Mouse (Mus musculus): Measurements from ENCODE around the gene 1700015G11Rik.

The 1700015G11Rik gene

GRCm38 (mm10) chr7:51967581-51967980, 47.9 kb downstream of the 1700015G11Rik start:
- in situ Hi-C loops (cut with MboI, MseI) = no loop called here

DNA sequence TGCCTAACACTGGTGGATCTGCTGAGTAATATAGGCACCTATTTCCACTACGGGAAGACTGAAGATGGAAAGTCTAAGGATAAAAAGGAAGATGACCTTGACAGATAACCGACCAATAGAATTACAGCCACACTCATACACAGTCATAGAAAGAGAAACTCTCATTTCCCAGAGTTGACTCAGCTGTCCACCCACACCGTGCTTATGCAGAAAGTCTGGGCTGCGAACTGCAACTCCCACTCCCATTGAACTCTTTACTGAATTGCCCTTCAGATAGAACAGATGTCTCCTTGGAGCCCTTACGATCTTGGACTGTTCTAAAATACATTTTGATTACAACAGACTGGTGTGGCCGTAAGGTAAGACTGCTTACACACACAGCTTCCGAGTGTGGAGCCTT, 50.8 kb downstream of the 1700015G11Rik start:
- in situ Hi-C loops (cut with MboI, MseI) = no loop called here

DNA sequence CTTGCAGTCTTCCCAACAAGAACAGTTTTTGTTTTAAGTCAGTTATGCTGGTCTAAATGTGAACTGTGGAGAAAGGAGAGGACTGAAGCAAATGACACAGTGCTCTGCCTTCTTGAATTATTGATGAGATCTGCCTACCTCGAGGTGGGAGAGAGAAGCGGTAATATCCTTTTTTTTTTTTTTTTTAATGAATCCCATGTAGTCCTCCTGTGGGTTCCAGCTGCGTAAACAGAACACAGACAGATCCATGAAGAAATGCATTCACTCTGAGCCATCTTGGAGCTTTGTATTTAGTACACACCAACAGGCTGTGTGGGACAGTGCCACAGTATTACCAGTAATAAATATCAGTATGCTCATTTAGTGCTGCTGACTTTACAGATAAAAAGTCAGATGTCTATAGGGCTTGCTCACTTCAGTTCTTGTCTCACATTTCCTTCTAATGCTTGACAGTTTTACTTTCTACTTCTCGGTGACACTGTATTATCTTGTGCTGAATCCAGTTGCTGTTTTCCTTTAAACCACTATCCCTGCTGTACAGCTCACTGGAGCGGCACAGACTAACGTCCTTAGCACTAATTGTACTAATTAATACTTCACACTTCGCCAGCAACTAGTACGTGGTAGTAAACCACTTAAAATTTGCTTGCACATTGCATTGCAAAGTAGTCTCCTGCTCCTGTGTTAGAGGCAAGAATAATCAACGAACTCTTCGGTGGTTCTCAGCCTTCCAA, 53.1 kb downstream of the 1700015G11Rik start:
- in situ Hi-C loops (cut with MboI, MseI) = no loop called here

Data from regulatory T cell (primary cell).